Mouse (Mus musculus) brown adipose tissue, adult 24 weeks (tissue): ENCODE measurements around the gene Rab3ip. TPM values are rescaled to one million over a fixed set of nuclear protein-coding genes. Genes with fewer than 3 reads are reported as not detected.

Source experiments
- H3K27ac ChIP-seq: fragments of 200-500 bp; replicated peaks from 2 replicates; pipeline ENCODE4 v1.5.1; 2012; ENCODE audit warnings: low read depth, mild to moderate bottlenecking, low read length
- H3K4me1 ChIP-seq: fragments of 200-500 bp; 2 replicates; pipeline ENCODE4 v1.6.1; 2012; ENCODE audit warnings: low read length, mixed read lengths; ENCODE audit not compliant: control insufficient read depth, insufficient read depth, insufficient read length
- H3K4me3 ChIP-seq: fragments of 200-500 bp; 2 replicates; pipeline ENCODE4 v1.5.1; 2012; ENCODE audit warnings: low read depth, mild to moderate bottlenecking, low read length, moderate library complexity; ENCODE audit not compliant: insufficient read depth
- polyA plus RNA-seq: library from polyadenylated mRNA; stranded (reverse); fragments of >200 nt; gene quantifications from 2 replicates; pipeline ENCODE4 v1.2.4, GENCODE M21; 2012; ENCODE audit not compliant: missing spikeins, insufficient read depth, insufficient read length

Gene Rab3ip
- polyA plus RNA-seq: 26.0 and 30.4 TPM in 2 replicates

GRCm38 (mm10) chr10:116950009-116950769 lies at the start of gene Rab3ip:
Gene Rab3ip (minus strand): TSS chr10:116950769.
- Histone ChIP-seq H3K4me1 (peaks cover 3% of the 10 kb centered on the region; the same call in 1 of the 2 replicates), H3K27ac (peak within 1 kb of the TSS; percentile 64), H3K4me3 (peak within 1 kb of the TSS; percentile 88)

- H3K4me1 ChIP-seq: no peaks in the 10 kb centered on the region
- H3K4me3 ChIP-seq: no peak overlapping the region
- H3K27ac ChIP-seq: no peak overlapping the region
Measured at GRCm38 (mm10) chr10:116998716-116999455, 48.3 kb upstream of the Rab3ip start.

DNA sequence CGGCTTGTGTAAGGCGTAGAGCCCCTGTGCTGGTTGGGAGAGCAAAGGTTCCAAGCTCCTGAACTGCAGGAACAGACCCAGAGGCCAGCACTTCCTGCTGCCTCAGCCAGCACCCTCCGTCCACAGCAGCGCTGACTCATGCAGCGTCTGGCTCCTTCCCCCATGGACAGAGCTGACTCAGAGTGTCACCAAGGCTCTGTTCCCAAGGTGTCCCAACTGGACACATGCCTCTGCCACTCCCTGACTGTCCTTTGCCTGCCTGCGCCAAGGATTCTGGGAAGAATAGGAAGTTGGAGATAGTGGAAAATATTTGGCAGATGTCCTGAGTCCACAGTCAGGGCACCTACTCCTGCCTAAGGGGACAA lies 45.6 kb upstream of the Rab3ip start:
- Histone ChIP-seq H3K4me3 (no peak overlapping the region), H3K27ac (no peak overlapping the region), H3K4me1 (no peaks in the 10 kb centered on the region)

- Histone ChIP-seq H3K4me3 (no peak overlapping the region), H3K4me1 (no peaks in the 10 kb centered on the region), H3K27ac (no peak overlapping the region)
Measured at GRCm38 (mm10) chr10:116995584-116996235, 45.1 kb upstream of the Rab3ip start.

DNA sequence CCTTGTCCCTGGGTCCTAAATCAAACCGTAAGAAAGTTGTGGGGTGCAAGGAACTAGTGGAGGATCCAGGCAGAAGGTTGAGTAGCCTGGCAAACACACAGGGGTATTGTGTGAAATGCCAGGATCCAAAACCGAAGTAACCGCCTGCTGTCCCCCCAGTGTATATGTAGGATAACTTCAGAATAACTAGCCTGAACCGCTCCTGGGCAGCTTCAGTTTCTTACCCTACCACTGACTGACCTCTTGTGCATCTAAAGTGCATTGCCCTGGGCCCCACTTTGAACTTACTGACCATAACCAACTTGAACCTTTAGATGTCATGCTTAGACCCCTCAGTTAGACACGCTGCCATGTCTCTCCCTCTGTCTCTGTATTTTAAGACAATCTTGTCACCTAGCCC lies 44.6 kb upstream of the Rab3ip start:
- H3K27ac ChIP-seq: no peak overlapping the region
- H3K4me3 ChIP-seq: no peak overlapping the region
- no peaks in the 10 kb centered on the region for H3K4me1 ChIP-seq

- Histone ChIP-seq H3K4me1 (no peaks in the 10 kb centered on the region), H3K4me3 (no peak overlapping the region), H3K27ac (no peak overlapping the region)
Measured at GRCm38 (mm10) chr10:116993971-116994370, 43.4 kb upstream of the Rab3ip start.

GRCm38 (mm10) chr10:116986264-116987082 lies 35.9 kb upstream of the Rab3ip start, which contains the start of gene Best3:
Gene Best3 (plus strand): TSS chr10:116986314.
- no peaks in the 10 kb centered on the region for H3K4me1 ChIP-seq
- H3K4me3 ChIP-seq: peak within 1 kb of the TSS; percentile 30; the same call in 1 of the 2 replicates
- no peak within 1 kb of the TSS for H3K27ac ChIP-seq

DNA sequence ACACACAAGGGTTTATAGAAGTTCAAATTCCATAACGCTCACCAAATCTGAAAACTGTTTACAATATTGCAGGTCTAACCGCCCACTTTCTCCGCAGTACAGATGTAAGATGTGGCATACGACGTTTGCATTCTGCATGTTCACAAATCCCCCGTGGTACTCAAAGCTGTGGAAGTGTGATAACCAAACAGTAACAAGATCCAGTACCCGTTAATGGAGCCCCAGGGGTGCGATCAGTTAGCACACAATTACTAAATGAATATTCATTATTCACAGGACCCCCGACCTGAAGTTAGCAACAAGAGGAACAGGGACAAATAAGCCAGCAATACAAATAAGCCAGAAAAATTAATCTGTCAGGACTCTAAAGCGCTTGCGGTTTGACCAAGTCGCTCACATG lies 34.3 kb upstream of the Rab3ip start:
- no peak overlapping the region for H3K27ac ChIP-seq
- H3K4me1 ChIP-seq: no peaks in the 10 kb centered on the region
- H3K4me3 ChIP-seq: no peak overlapping the region

- H3K27ac ChIP-seq: no peak overlapping the region
- H3K4me3 ChIP-seq: no peak overlapping the region
- H3K4me1 ChIP-seq: no peaks in the 10 kb centered on the region
Measured at GRCm38 (mm10) chr10:116982526-116982925, 32.0 kb upstream of the Rab3ip start.

- Histone ChIP-seq H3K4me3 (no peak overlapping the region), H3K4me1 (no peaks in the 10 kb centered on the region), H3K27ac (no peak overlapping the region)
Measured at GRCm38 (mm10) chr10:116980888-116981287, 30.3 kb upstream of the Rab3ip start.

DNA sequence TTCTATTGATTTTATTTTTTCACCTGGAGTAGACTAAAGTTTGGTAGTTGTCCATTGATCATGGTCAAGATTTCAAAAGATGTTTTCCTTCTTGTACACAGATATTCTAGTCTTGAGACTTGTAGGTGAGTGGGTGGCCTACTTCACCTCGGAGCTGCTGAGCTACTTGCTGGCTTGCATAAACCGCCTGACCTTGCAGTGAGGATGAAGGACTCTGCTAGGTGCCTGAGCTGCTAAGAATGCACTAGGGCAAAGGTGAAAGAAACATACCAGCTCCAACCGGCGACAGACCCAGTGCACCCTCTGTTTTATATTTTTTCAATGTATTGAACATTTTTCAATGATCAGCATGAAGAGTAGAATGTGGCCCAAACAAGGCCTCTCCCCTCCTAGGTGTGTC lies 29.7 kb upstream of the Rab3ip start:
- H3K27ac ChIP-seq: peak overlapping the region; percentile 69; the same call in 1 of the 2 replicates
- H3K4me3 ChIP-seq: no peak overlapping the region
- no peaks in the 10 kb centered on the region for H3K4me1 ChIP-seq

- Histone ChIP-seq H3K27ac (no peak overlapping the region), H3K4me1 (no peaks in the 10 kb centered on the region), H3K4me3 (no peak overlapping the region)
Measured at GRCm38 (mm10) chr10:116978841-116979240, 28.3 kb upstream of the Rab3ip start.

- no peak overlapping the region for H3K4me3 ChIP-seq
- H3K27ac ChIP-seq: no peak overlapping the region
- H3K4me1 ChIP-seq: no peaks in the 10 kb centered on the region
Measured at GRCm38 (mm10) chr10:116977858-116978257, 27.3 kb upstream of the Rab3ip start.

DNA sequence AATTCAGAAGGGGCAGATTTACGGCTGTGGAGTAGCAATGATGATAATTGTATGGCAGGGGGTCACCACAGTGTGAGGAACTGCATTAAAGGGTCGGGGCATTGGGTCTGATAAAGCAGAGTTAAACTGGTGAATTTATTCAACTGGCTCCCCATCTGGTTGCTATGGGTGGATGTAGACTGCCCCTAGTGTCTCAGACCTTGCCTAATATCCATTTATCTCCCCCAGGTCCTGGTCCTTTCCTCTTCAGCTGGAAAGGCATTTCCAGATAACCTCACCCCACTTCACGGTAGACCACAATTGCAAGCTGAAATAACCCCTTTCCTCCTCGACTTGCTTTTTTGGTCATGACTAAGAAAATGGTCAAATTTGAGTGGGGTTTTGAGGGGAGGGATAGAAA lies 26.9 kb upstream of the Rab3ip start:
- no peak overlapping the region for H3K27ac ChIP-seq
- no peak overlapping the region for H3K4me3 ChIP-seq
- H3K4me1 ChIP-seq: no peaks in the 10 kb centered on the region

DNA sequence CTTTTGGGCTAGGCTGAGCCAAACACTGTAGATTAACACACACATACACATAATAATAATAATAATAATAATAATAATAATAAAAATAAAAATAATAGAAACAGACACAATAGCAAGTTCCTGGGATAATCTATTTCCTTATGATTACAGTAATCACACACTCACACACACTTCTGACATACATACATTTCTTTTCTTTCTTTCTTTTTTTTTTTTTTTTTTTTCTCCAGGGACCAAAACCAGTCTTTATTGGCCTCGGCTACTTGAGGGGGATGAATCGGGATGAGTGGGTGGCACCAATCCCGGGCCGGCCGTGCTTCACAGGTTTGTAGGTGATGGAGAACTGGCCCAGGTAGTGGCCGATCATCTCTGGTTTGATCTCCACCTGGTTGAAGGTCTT lies 21.9 kb upstream of the Rab3ip start, which contains the start of gene Gm10271:
Gene Gm10271, minus strand, starts transcription at position 101 of the 400 bp plus-strand sequence.
- Histone ChIP-seq H3K27ac (no peak within 1 kb of the TSS), H3K4me1 (no peaks in the 10 kb centered on the region), H3K4me3 (no peak within 1 kb of the TSS)
